Mouse (Mus musculus): Measurements from ENCODE around the gene Ttll10. TPM values are rescaled to one million over a fixed set of nuclear protein-coding genes. Genes with fewer than 3 reads are reported as not detected.

Gene Ttll10
- polyA plus RNA-seq, 2 experiments, result 0.38 to 0.42 TPM

- Histone ChIP-seq H3K36me3 (replicated peaks; ENCODE audit: control insufficient read depth, insufficient read depth, low read depth) (no peaks in the 10 kb centered on the region), H3K4me2 (ENCODE audit: low read depth) (no peak overlapping the region), H3K9me3 (ENCODE audit: control insufficient read depth, low read length) (no peaks in the 10 kb centered on the region), H3K9ac (replicated peaks) (no peak overlapping the region), H3K27ac (no peak overlapping the region), H3K4me3 (ENCODE audit: insufficient read depth in 1 of 2, low read depth in 2 of 2, low read length in 2 of 2) (no peak overlapping the region), H3K4me1 (replicated peaks; ENCODE audit: control insufficient read depth in 2 of 2, insufficient read depth in 2 of 2, low read length in 1 of 2) (peaks cover 0 to 14% of the 10 kb centered on the region in 2 experiments; a peak in 2 of 4 replicates), H3K27me3 (ENCODE audit: control insufficient read depth, insufficient read depth, low read length) (peaks cover 19% of the 10 kb centered on the region)
- ATAC-seq (ENCODE audit: insufficient read depth) (no peak), DNase-seq (ENCODE audit: low read depth in 3 of 3, low spot score in 3 of 3) (no peak)
- WGBS (ENCODE audit: insufficient replicate concordance), result 65% methylated on average over 4 of the region's 4 CpGs
- TF ChIP-seq EP300 (IDR thresholded peaks at IDR 0.05; ENCODE audit: low read depth), result no peak
- no peak for TF ChIP-seq CTCF (IDR thresholded peaks at IDR 0.05; ENCODE audit: low read depth)
These were observed 24.9 kb downstream of the Ttll10 start for GRCm38 (mm10) chr4:156034301-156034700.

GRCm38 (mm10) chr4:156033476-156034119, 25.6 kb downstream of the Ttll10 start:
- Histone ChIP-seq H3K9ac (replicated peaks) (no peak overlapping the region), H3K27me3 (ENCODE audit: control insufficient read depth, insufficient read depth, low read length) (peaks cover 19% of the 10 kb centered on the region), H3K9me3 (ENCODE audit: control insufficient read depth, low read length) (no peaks in the 10 kb centered on the region), H3K4me2 (ENCODE audit: low read depth) (no peak overlapping the region), H3K4me1 (replicated peaks; ENCODE audit: control insufficient read depth in 2 of 2, insufficient read depth in 2 of 2, low read length in 1 of 2) (peaks cover 0 to 14% of the 10 kb centered on the region in 2 experiments; a peak in 2 of 4 replicates), H3K36me3 (replicated peaks; ENCODE audit: control insufficient read depth, insufficient read depth, low read depth) (no peaks in the 10 kb centered on the region), H3K4me3 (ENCODE audit: insufficient read depth in 1 of 2, low read depth in 2 of 2, low read length in 2 of 2) (no peak overlapping the region), H3K27ac (no peak overlapping the region)
- 0 out of 2 replicates have a peak, but pooled peaks have one; percentile 29 for ATAC-seq (ENCODE audit: insufficient read depth)
- peak in 1 of 3 experiments; percentile 20 for DNase-seq (ENCODE audit: low read depth in 3 of 3, low spot score in 3 of 3)
- WGBS (ENCODE audit: insufficient replicate concordance), result 22% methylated on average over 6 of the region's 6 CpGs
- TF ChIP-seq EP300 (IDR thresholded peaks at IDR 0.05; ENCODE audit: low read depth) (no peak), CTCF (IDR thresholded peaks at IDR 0.05; ENCODE audit: low read depth) (peak; percentile 89)

DNA sequence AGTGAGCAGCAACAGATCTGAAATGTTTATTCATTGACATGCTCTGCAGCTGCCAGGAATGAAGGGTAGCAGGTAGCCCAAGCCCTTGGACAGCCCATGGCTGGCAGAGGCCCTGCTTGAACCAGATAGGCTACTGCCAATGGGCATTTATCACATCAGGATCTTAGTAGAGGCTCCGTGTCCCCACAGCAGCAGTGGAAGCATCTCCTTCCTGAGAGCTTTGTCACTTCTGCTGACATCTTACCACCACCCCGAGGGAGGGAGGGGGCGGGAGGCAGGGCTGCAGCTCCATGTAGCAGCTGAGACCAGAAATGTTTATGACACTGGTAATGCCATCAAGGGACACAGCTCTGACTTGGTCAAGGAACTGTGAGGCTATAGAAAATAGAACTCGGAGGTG, 26.4 kb downstream of the Ttll10 start:
- 40% methylated on average over 4 of the region's 4 CpGs for WGBS (ENCODE audit: insufficient replicate concordance)
- DNase-seq (ENCODE audit: low read depth in 3 of 3, low spot score in 3 of 3) (no peak), ATAC-seq (ENCODE audit: insufficient read depth) (no peak)
- H3K9me3 ChIP-seq (ENCODE audit: control insufficient read depth, low read length), result no peaks in the 10 kb centered on the region
- no peak overlapping the region for H3K27ac ChIP-seq
- H3K27me3 ChIP-seq (ENCODE audit: control insufficient read depth, insufficient read depth, low read length), result peaks cover 19% of the 10 kb centered on the region
- H3K4me1 ChIP-seq (replicated peaks; ENCODE audit: control insufficient read depth in 2 of 2, insufficient read depth in 2 of 2, low read length in 1 of 2), result peaks cover 0 to 14% of the 10 kb centered on the region in 2 experiments; a peak in 2 of 4 replicates
- H3K36me3 ChIP-seq (replicated peaks; ENCODE audit: control insufficient read depth, insufficient read depth, low read depth), result no peaks in the 10 kb centered on the region
- H3K4me3 ChIP-seq (ENCODE audit: insufficient read depth in 1 of 2, low read depth in 2 of 2, low read length in 2 of 2), result no peak overlapping the region
- no peak overlapping the region for H3K4me2 ChIP-seq (ENCODE audit: low read depth)
- no peak overlapping the region for H3K9ac ChIP-seq (replicated peaks)
- TF ChIP-seq EP300 (IDR thresholded peaks at IDR 0.05; ENCODE audit: low read depth) (no peak), CTCF (IDR thresholded peaks at IDR 0.05; ENCODE audit: low read depth) (no peak)

DNA sequence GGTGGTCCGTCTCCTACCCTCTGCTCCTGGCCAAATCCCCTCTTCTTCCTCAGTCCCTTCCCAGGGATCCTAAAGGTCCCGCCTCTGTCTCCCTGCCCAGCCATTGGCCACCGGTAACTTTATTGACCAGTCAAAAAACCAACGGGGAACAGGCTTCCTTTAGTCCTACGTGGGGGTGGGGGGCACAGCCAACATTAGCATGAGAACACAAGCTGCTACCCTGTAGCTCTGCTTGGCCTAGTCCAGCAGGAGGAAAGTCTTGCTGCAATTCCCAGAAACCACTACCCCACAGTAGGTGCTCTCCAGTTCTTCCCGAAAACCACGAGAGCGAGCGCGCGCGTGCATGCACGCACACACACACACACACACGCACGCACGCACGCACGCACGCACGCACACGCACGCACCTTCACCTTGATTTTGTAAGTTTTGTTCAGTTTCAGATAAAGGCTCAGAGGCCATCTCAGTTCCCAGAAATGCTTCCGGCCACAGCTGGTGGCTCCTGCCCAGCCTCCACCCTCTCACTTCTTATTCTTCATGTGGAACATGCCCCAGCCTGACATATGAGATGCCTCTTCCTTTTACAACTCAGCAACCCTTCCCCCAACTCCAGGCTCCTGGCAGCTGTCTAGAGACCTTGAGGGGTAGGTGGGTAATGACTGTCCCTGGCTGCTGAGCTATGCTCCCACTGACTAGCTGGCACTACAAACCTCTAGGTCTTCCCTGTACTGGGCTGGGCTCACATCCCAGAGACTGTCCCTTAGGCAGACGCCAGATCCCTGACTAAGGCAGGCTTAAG, 27.4 kb downstream of the Ttll10 start:
- H3K36me3 ChIP-seq (replicated peaks; ENCODE audit: control insufficient read depth, insufficient read depth, low read depth), result no peaks in the 10 kb centered on the region
- peak; percentile 61 for ATAC-seq (ENCODE audit: insufficient read depth)
- no peaks in the 10 kb centered on the region for H3K9me3 ChIP-seq (ENCODE audit: control insufficient read depth, low read length)
- no peak for TF ChIP-seq EP300 (IDR thresholded peaks at IDR 0.05; ENCODE audit: low read depth)
- TF ChIP-seq CTCF (IDR thresholded peaks at IDR 0.05; ENCODE audit: low read depth), result no peak
- DNase-seq (ENCODE audit: low read depth in 3 of 3, low spot score in 3 of 3), result no peak
- H3K27me3 ChIP-seq (ENCODE audit: control insufficient read depth, insufficient read depth, low read length), result peaks cover 19% of the 10 kb centered on the region
- peak overlapping the region; percentile 41 for H3K9ac ChIP-seq (replicated peaks)
- no peak overlapping the region for H3K27ac ChIP-seq
- WGBS (ENCODE audit: insufficient replicate concordance), result 3% methylated on average over 24 of the region's 24 CpGs
- H3K4me3 ChIP-seq (ENCODE audit: insufficient read depth in 1 of 2, low read depth in 2 of 2, low read length in 2 of 2), result peak overlapping the region; percentile 46 to 75
- H3K4me1 ChIP-seq (replicated peaks; ENCODE audit: control insufficient read depth in 2 of 2, insufficient read depth in 2 of 2, low read length in 1 of 2), result peaks cover 0 to 14% of the 10 kb centered on the region in 2 experiments; a peak in 2 of 4 replicates
- peak overlapping the region; percentile 56 for H3K4me2 ChIP-seq (ENCODE audit: low read depth)

DNA sequence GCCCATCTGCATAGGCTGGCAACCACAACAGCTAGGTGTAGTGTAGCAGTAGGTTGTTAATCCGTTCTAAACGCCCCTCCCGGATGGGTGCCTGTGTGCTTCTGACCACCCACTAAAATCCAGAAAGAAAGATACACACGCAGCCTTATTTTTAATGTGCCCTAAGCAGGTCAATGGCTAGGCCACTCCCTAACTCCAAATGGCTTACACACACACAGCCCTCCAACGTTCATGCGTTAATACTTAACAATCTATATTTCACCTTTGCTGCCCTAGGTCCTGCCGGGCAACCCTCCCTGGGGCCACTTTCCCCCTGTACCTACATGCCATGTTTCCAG, 28.0 kb downstream of the Ttll10 start:
- H3K4me3 ChIP-seq (ENCODE audit: insufficient read depth in 1 of 2, low read depth in 2 of 2, low read length in 2 of 2), result peak overlapping the region; percentile 46 to 75
- no peak overlapping the region for H3K27ac ChIP-seq
- WGBS (ENCODE audit: insufficient replicate concordance), result 18% methylated on average over 7 of the region's 7 CpGs
- DNase-seq (ENCODE audit: low read depth in 3 of 3, low spot score in 3 of 3) (no peak), ATAC-seq (ENCODE audit: insufficient read depth) (peak; percentile 24; the same call in 1 of the 2 replicates)
- H3K36me3 ChIP-seq (replicated peaks; ENCODE audit: control insufficient read depth, insufficient read depth, low read depth), result no peaks in the 10 kb centered on the region
- H3K27me3 ChIP-seq (ENCODE audit: control insufficient read depth, insufficient read depth, low read length), result peaks cover 19% of the 10 kb centered on the region
- H3K9ac ChIP-seq (replicated peaks), result peak overlapping the region; percentile 41; the same call in 1 of the 2 replicates
- TF ChIP-seq EP300 (IDR thresholded peaks at IDR 0.05; ENCODE audit: low read depth), result no peak
- TF ChIP-seq CTCF (IDR thresholded peaks at IDR 0.05; ENCODE audit: low read depth), result no peak
- peak overlapping the region; percentile 56 for H3K4me2 ChIP-seq (ENCODE audit: low read depth)
- peaks cover 0 to 14% of the 10 kb centered on the region in 2 experiments; a peak in 2 of 4 replicates for H3K4me1 ChIP-seq (replicated peaks; ENCODE audit: control insufficient read depth in 2 of 2, insufficient read depth in 2 of 2, low read length in 1 of 2)
- H3K9me3 ChIP-seq (ENCODE audit: control insufficient read depth, low read length), result no peaks in the 10 kb centered on the region
